Mouse (Mus musculus) urinary bladder, adult 18-20 months (tissue): ENCODE results near the gene Pfn4.
"Not testable (repeated sequence)": the region's sequence is repeated elsewhere in the genome, so short reads cannot be mapped to it uniquely, and the experiment has no call there.

Source experiments
- DNase-seq, 2 experiments: peaks; one replicate each; pipeline ENCODE4 v3.0.0; 2022; ENCODE audit warnings: low spot score in 2 of 2, mixed read lengths in 2 of 2

Pfn4 gene

GRCm38 (mm10) chr12:4788128-4788527, 19.3 kb downstream of the Pfn4 start:
- not testable (repeated sequence) for DNase-seq

GRCm38 (mm10) chr12:4793718-4794117, 24.9 kb downstream of the Pfn4 start:
- no peak for DNase-seq

- peak in 1 of 2 experiments; percentile 46 for DNase-seq
Observed at GRCm38 (mm10) chr12:4797471-4797870, 28.6 kb downstream of the Pfn4 start.

GRCm38 (mm10) chr12:4811036-4811435, 42.2 kb downstream of the Pfn4 start:
- no peak for DNase-seq

- no peak for DNase-seq
Observed at GRCm38 (mm10) chr12:4811705-4812104, 42.9 kb downstream of the Pfn4 start.

- no peak for DNase-seq
Observed at GRCm38 (mm10) chr12:4813636-4814035, 44.8 kb downstream of the Pfn4 start.

- DNase-seq = no peak
Observed at GRCm38 (mm10) chr12:4816680-4817360, 48.0 kb downstream of the Pfn4 start.

GRCm38 (mm10) chr12:4817361-4818101, 48.7 kb downstream of the Pfn4 start, which contains the start of gene Sf3b6:
Gene Sf3b6 (plus strand): TSS chr12:4817544.
- DNase-seq = peak; percentile 97 to 98

- no peak for DNase-seq
Observed at GRCm38 (mm10) chr12:4827256-4827655, 58.4 kb downstream of the Pfn4 start.
